Mouse (Mus musculus) CH12.LX (cell line): Measurements from ENCODE around the gene Aspscr1. TPM values are rescaled to one million over a fixed set of nuclear protein-coding genes. Genes with fewer than 3 reads are reported as not detected.
A peak's percentile ranks its signal among the peaks of the same experiment; 100 is the strongest.

ENCODE experiments used
- DNase-seq: peaks from one replicate; pipeline ENCODE4 v3.0.0-alpha.2; 2013; ENCODE audit errors: extremely low read depth
- H3K27ac ChIP-seq: 2 replicates; pipeline ENCODE4 v1.5.1; 2012; ENCODE audit warnings: low read depth, mild to moderate bottlenecking, control low read depth, moderate library complexity; ENCODE audit not compliant: insufficient read depth
- H3K27me3 ChIP-seq: replicated peaks from 2 replicates; pipeline ENCODE3; 2012; ENCODE audit warnings: inconsistent platforms
- H3K36me3 ChIP-seq, 2 experiments: replicated peaks in 1 of 2; 2 replicates each; pipeline versions ENCODE3 to v1.6.1; 2012; ENCODE audit warnings: inconsistent platforms in 1 of 2, low read length in 1 of 2, mild to moderate bottlenecking in 1 of 2, mixed read lengths in 1 of 2, moderate library complexity in 1 of 2; ENCODE audit not compliant: control insufficient read depth in 1 of 2, insufficient read depth in 1 of 2
- H3K4me1 ChIP-seq, 2 experiments: 2 replicates each; pipeline ENCODE4 v1.6.1; 2012; ENCODE audit warnings: inconsistent platforms in 1 of 2, moderate library complexity in 1 of 2; ENCODE audit not compliant: insufficient read depth in 2 of 2, control insufficient read depth in 1 of 2
- H3K4me2 ChIP-seq: 2 replicates; pipeline ENCODE4 v1.6.1; 2012; ENCODE audit warnings: low read depth, mild to moderate bottlenecking, control low read depth; ENCODE audit not compliant: poor library complexity, insufficient read depth, severe bottlenecking
- H3K4me3 ChIP-seq, 3 experiments: fragments of 150-350 bp in 1 of 3; sonication (generic) in 1 of 3; replicated peaks in 1 of 3; 2 replicates each; pipeline versions ENCODE3 to v1.5.1; 2011 to 2012; ENCODE audit warnings: low read depth in 2 of 3, low read length in 2 of 3, mild to moderate bottlenecking in 2 of 3, moderate library complexity in 2 of 3, control low read depth in 1 of 3, improper control_type of control experiment in 1 of 3, inconsistent platforms in 1 of 3, mixed read lengths in 1 of 3; ENCODE audit not compliant: poor library complexity in 1 of 3
- H3K79me2 ChIP-seq: replicated peaks from 2 replicates; pipeline ENCODE4 v1.6.1; 2012; ENCODE audit warnings: mild to moderate bottlenecking, moderate library complexity; ENCODE audit not compliant: control insufficient read depth, poor library complexity, insufficient read depth, severe bottlenecking; ENCODE audit errors: extremely low read depth
- H3K9ac ChIP-seq: 2 replicates; pipeline ENCODE4 v1.6.1; 2012; ENCODE audit warnings: low read depth, mild to moderate bottlenecking, control low read depth, moderate library complexity; ENCODE audit not compliant: insufficient read depth
- H3K9me3 ChIP-seq: replicated peaks from 2 replicates; pipeline ENCODE3; 2012; ENCODE audit warnings: low read length, inconsistent platforms, mixed read lengths
- BHLHE40 ChIP-seq: IDR thresholded peaks from 2 replicates; pipeline ENCODE4 v1.6.1; 2011; ENCODE audit warnings: mild to moderate bottlenecking, low read depth, low read length, improper control_type of control experiment
- CHD1 ChIP-seq: IDR thresholded peaks from 2 replicates; pipeline ENCODE4 v1.6.1; 2012; ENCODE audit warnings: low read depth, low read length, improper control_type of control experiment, inconsistent platforms
- CHD2 ChIP-seq: IDR thresholded peaks from 2 replicates; pipeline ENCODE4 v1.6.1; 2011; ENCODE audit warnings: low read length, improper control_type of control experiment
- CTCF ChIP-seq, 2 experiments: IDR thresholded peaks in 1 of 2; conservative IDR thresholded peaks in 1 of 2; 2 replicates each; pipeline ENCODE4 v1.5.1; 2011 to 2012; ENCODE audit warnings: low read depth in 2 of 2, low read length in 2 of 2, improper control_type of control experiment in 1 of 2, inconsistent platforms in 1 of 2, mild to moderate bottlenecking in 1 of 2, moderate library complexity in 1 of 2
- E2F4 ChIP-seq: IDR thresholded peaks from 2 replicates; pipeline ENCODE4 v1.6.1; 2011; ENCODE audit warnings: low read depth, low read length, improper control_type of control experiment; ENCODE audit not compliant: insufficient replicate concordance
- ELF1 ChIP-seq: IDR thresholded peaks from 2 replicates; pipeline ENCODE4 v1.6.1; 2014; ENCODE audit warnings: low read depth, mild to moderate bottlenecking, inconsistent platforms, low read length, improper control_type of control experiment
- EP300 ChIP-seq: IDR thresholded peaks from 2 replicates; pipeline ENCODE4 v1.6.1; 2011; ENCODE audit warnings: low read length, improper control_type of control experiment
- IRF4 ChIP-seq: IDR thresholded peaks from 2 replicates; pipeline ENCODE4 v1.6.1; 2014; ENCODE audit warnings: low read depth, mild to moderate bottlenecking, inconsistent platforms, low read length, improper control_type of control experiment
- JUN ChIP-seq: IDR thresholded peaks from 2 replicates; pipeline ENCODE4 v1.6.1; 2011; ENCODE audit warnings: low read depth, mild to moderate bottlenecking, low read length, improper control_type of control experiment, moderate library complexity; ENCODE audit not compliant: insufficient read depth
- MYC ChIP-seq: IDR thresholded peaks from 2 replicates; pipeline ENCODE4 v1.6.1; 2011; ENCODE audit warnings: low read depth, mild to moderate bottlenecking, improper control_type of control experiment, low read length
- NELFE ChIP-seq: IDR thresholded peaks from 2 replicates; pipeline ENCODE4 v1.6.1; 2011; ENCODE audit warnings: low read depth, low read length, improper control_type of control experiment
- POLR2AphosphoS2 ChIP-seq: IDR thresholded peaks from 2 replicates; pipeline ENCODE4 v1.6.1; 2011; ENCODE audit warnings: low read depth, low read length, improper control_type of control experiment
- RCOR1 ChIP-seq: conservative IDR thresholded peaks from 2 replicates; pipeline ENCODE4 v1.6.1; 2012; ENCODE audit warnings: low read depth, mild to moderate bottlenecking, inconsistent platforms, low read length, improper control_type of control experiment
- TBP ChIP-seq: conservative IDR thresholded peaks from 2 replicates; pipeline ENCODE4 v1.6.1; 2011; ENCODE audit warnings: low read depth, low read length, improper control_type of control experiment
- USF1 ChIP-seq: IDR thresholded peaks from 2 replicates; pipeline ENCODE4 v1.6.1; 2014; ENCODE audit warnings: low read depth, mild to moderate bottlenecking, inconsistent platforms, low read length, improper control_type of control experiment
- USF2 ChIP-seq: conservative IDR thresholded peaks from 2 replicates; pipeline ENCODE4 v1.6.1; 2011; ENCODE audit warnings: low read depth, low read length, improper control_type of control experiment
- ZC3H11A ChIP-seq: IDR thresholded peaks from 2 replicates; pipeline ENCODE4 v1.6.1; 2012; ENCODE audit warnings: low read depth, mild to moderate bottlenecking, inconsistent platforms, low read length, improper control_type of control experiment
- ZMIZ1 ChIP-seq: IDR thresholded peaks from 2 replicates; pipeline ENCODE4 v1.6.1; 2012; ENCODE audit warnings: low read depth, mild to moderate bottlenecking, inconsistent platforms, low read length, improper control_type of control experiment
- ZNF384 ChIP-seq: IDR thresholded peaks from 2 replicates; pipeline ENCODE4 v1.6.1; 2012; ENCODE audit warnings: low read depth, low read length, improper control_type of control experiment, inconsistent platforms
- dilution Hi-C: fragments of 300-500 bp; cut with MboI; formaldehyde crosslinking; loops from 2 replicates; pipeline ENCODE4 v1.14.3; 2020; ENCODE audit warnings: low sequenced_read_pairs; ENCODE audit not compliant: extremely low pct_unique_long_range_greater_than_20kb, extremely low pct_ligation_motif_present
- in situ Hi-C: fragments of 300-500 bp; cut with MboI; formaldehyde crosslinking; loops from 3 replicates; pipeline ENCODE4 v1.14.3; 2019; ENCODE audit warnings: low sequenced_read_pairs, low pct_ligation_motif_present, low pct_unique_long_range_greater_than_20kb, mixed read lengths
- polyA plus RNA-seq: library from polyadenylated mRNA; unstranded; fragments of >175 nt; gene quantifications from 2 replicates; pipeline ENCODE4 v1.2.1, GENCODE M21; 2012; ENCODE audit warnings: low read depth; ENCODE audit not compliant: insufficient read length
- total RNA-seq, 2 experiments: library from RNA; depleted of rRNA; stranded (reverse); fragments of 300-350 nt in 1 of 2; fragments of >200 nt in 1 of 2; gene quantifications; 2 replicates each; pipeline ENCODE4 v1.2.3; 2012 to 2014

Gene Aspscr1
- total and polyA plus RNA-seq, 3 experiments: 27.3 to 69.9 (median 34.1) TPM

GRCm38 (mm10) chr11:120658876-120659410 lies 13.8 kb upstream of the Aspscr1 start (continued):
- TF ChIP-seq ZMIZ1: no peak
- TF ChIP-seq CHD2: 0 out of 2 replicates have a peak, but pooled peaks have one; percentile 26
- 0 out of 2 replicates have a peak, but pooled peaks have one; percentile 37 for TF ChIP-seq RCOR1
- no peak for TF ChIP-seq ZNF384
- TF ChIP-seq TBP: no peak
- 0 out of 2 replicates have a peak, but pooled peaks have one; percentile 17 for TF ChIP-seq ELF1
- peak; percentile 36 to 100; a peak in 3 of 4 replicates for TF ChIP-seq CTCF (conservative IDR thresholded peaks at IDR 0.05 in 1 of 2, IDR thresholded peaks at IDR 0.05 in 1 of 2; ENCODE audit: low read depth in 2 of 2, low read length in 2 of 2)
- no peak for TF ChIP-seq USF2
- TF ChIP-seq, all 38 proteins: peak for 18

- Histone ChIP-seq H3K27me3 (peaks cover 71% of the 10 kb centered on the region), H3K4me1 (peaks cover 0 to 10% of the 10 kb centered on the region in 2 experiments; a peak in 2 of 4 replicates), H3K9ac (no peak overlapping the region), H3K4me2 (no peak overlapping the region), H3K4me3 (no peak overlapping the region), H3K9me3 (peaks cover 7% of the 10 kb centered on the region), H3K79me2 (no peaks in the 10 kb centered on the region), H3K27ac (no peak overlapping the region), H3K36me3 (no peaks in the 10 kb centered on the region)
- TF ChIP-seq CHD2 (no peak), CHD1 (no peak), POLR2AphosphoS2 (no peak), USF1 (no peak), ELF1 (no peak), E2F4 (no peak), JUN (no peak), EP300 (no peak), MYC (no peak), RCOR1 (no peak), IRF4 (no peak), NELFE (no peak), BHLHE40 (no peak), ZC3H11A (no peak)
- DNase-seq: no peak
- dilution Hi-C loops (no loop called here), in situ Hi-C loops (no loop called here)
These were observed 13.1 kb upstream of the Aspscr1 start for GRCm38 (mm10) chr11:120659509-120660300.
